Mouse (Mus musculus) liver, postnatal 0 days (tissue): Measurements from ENCODE around the gene Tmem229b.

Experiments
- CTCF ChIP-seq: sonication (generic); IDR thresholded peaks from 2 replicates; pipeline ENCODE4 v1.5.1; 2016; ENCODE audit warnings: antibody characterized with exemption, low read depth
- EP300 ChIP-seq: IDR thresholded peaks from 2 replicates; pipeline ENCODE4 v1.6.1; 2016; ENCODE audit warnings: antibody characterized with exemption, low read depth, mild to moderate bottlenecking

DNA sequence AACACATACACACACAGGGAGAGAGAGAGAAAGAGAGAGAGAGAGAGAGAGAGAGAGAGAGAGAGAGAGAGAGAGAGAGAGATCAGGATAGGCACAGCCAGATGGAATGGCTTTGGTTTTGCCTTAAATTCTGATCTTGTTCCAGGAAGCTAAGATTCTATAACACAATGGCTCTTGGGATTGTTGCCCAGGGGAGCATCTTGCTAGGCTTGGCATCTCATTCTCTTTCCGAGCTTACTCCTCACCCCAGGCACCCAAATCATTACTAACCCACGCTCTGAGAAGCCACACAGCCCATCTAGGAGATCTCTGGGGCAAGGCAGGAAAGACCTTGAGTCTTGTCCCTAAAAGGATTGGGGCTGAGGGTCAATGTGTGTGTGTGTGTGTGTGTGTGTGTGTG, 33.6 kb downstream of the Tmem229b start:
- no peak for TF ChIP-seq CTCF
- no peak for TF ChIP-seq EP300
